Mouse (Mus musculus): ENCODE measurements around the gene Mrpl33. TPM values are rescaled to one million over a fixed set of nuclear protein-coding genes. Genes with fewer than 3 reads are reported as not detected.

The Mrpl33 gene
- polyA plus RNA-seq, 1 experiment from 2014 or later, result 82.1 TPM

GRCm38 (mm10) chr5:31640542-31640941 is 43.8 kb downstream of the Mrpl33 start:
- no peak overlapping the region for H3K27ac ChIP-seq
- H3K4me3 ChIP-seq (ENCODE audit: inconsistent target), result no peak overlapping the region
- 0 out of 2 replicates have a peak, but pooled peaks cover under 1% of the 10 kb centered on the region for H3K36me3 ChIP-seq (ENCODE audit: inconsistent target)
- 20% methylated on average over 2 of the region's 2 CpGs for WGBS (ENCODE audit: missing documents)
- no peaks in the 10 kb centered on the region for H3K79me2 ChIP-seq (ENCODE audit: inconsistent target)

GRCm38 (mm10) chr5:31642300-31642699 is 45.6 kb downstream of the Mrpl33 start:
- H3K36me3 ChIP-seq (ENCODE audit: inconsistent target), result peaks cover 11% of the 10 kb centered on the region; the same call in 1 of the 2 replicates
- H3K79me2 ChIP-seq (ENCODE audit: inconsistent target), result no peaks in the 10 kb centered on the region
- H3K4me3 ChIP-seq (ENCODE audit: inconsistent target), result no peak overlapping the region
- no peak overlapping the region for H3K27ac ChIP-seq
- WGBS (ENCODE audit: missing documents), result 90% methylated on average over 3 of the region's 3 CpGs

GRCm38 (mm10) chr5:31644272-31644671 is 47.5 kb downstream of the Mrpl33 start:
- H3K4me3 ChIP-seq (ENCODE audit: inconsistent target), result no peak overlapping the region
- 91% methylated on average over 4 of the region's 4 CpGs for WGBS (ENCODE audit: missing documents)
- H3K27ac ChIP-seq, result no peak overlapping the region
- H3K79me2 ChIP-seq (ENCODE audit: inconsistent target), result no peaks in the 10 kb centered on the region
- peaks cover 11% of the 10 kb centered on the region; the same call in 1 of the 2 replicates for H3K36me3 ChIP-seq (ENCODE audit: inconsistent target)

GRCm38 (mm10) chr5:31644847-31645246 is 48.1 kb downstream of the Mrpl33 start:
- Histone ChIP-seq H3K79me2 (ENCODE audit: inconsistent target) (no peaks in the 10 kb centered on the region), H3K27ac (no peak overlapping the region)
- WGBS (ENCODE audit: missing documents), result 90% methylated on average over 6 of the region's 6 CpGs

GRCm38 (mm10) chr5:31645798-31646197 is 49.1 kb downstream of the Mrpl33 start:
- H3K36me3 ChIP-seq (ENCODE audit: inconsistent target), result peaks cover 15% of the 10 kb centered on the region; the same call in 1 of the 2 replicates
- no peaks in the 10 kb centered on the region for H3K79me2 ChIP-seq (ENCODE audit: inconsistent target)
- 94% methylated on average over 6 of the region's 6 CpGs for WGBS (ENCODE audit: missing documents)
- H3K4me3 ChIP-seq (ENCODE audit: inconsistent target), result no peak overlapping the region
- no peak overlapping the region for H3K27ac ChIP-seq

More at GRCm38 (mm10) chr5:31644847-31645246, 48.1 kb downstream of the Mrpl33 start:
- Histone ChIP-seq H3K36me3 (ENCODE audit: inconsistent target) (peaks cover 14% of the 10 kb centered on the region; the same call in 1 of the 2 replicates), H3K4me3 (ENCODE audit: inconsistent target) (no peak overlapping the region)

GRCm38 (mm10) chr5:31646574-31646973 is 49.8 kb downstream of the Mrpl33 start:
- 87% methylated on average over 6 of the region's 6 CpGs for WGBS (ENCODE audit: missing documents)
- no peak overlapping the region for H3K4me3 ChIP-seq (ENCODE audit: inconsistent target)
- peaks cover 15% of the 10 kb centered on the region; the same call in 1 of the 2 replicates for H3K36me3 ChIP-seq (ENCODE audit: inconsistent target)
- no peaks in the 10 kb centered on the region for H3K79me2 ChIP-seq (ENCODE audit: inconsistent target)
- no peak overlapping the region for H3K27ac ChIP-seq

GRCm38 (mm10) chr5:31647327-31647726 is 50.6 kb downstream of the Mrpl33 start:
- H3K27ac ChIP-seq, result no peak overlapping the region
- no peaks in the 10 kb centered on the region for H3K79me2 ChIP-seq (ENCODE audit: inconsistent target)
- H3K36me3 ChIP-seq (ENCODE audit: inconsistent target), result peaks cover 15% of the 10 kb centered on the region; the same call in 1 of the 2 replicates
- WGBS (ENCODE audit: missing documents), result 71% methylated on average over 1 of the region's 2 CpGs
- no peak overlapping the region for H3K4me3 ChIP-seq (ENCODE audit: inconsistent target)

- H3K36me3 ChIP-seq (ENCODE audit: inconsistent target), result peaks cover 15% of the 10 kb centered on the region; the same call in 1 of the 2 replicates
- no peak overlapping the region for H3K27ac ChIP-seq
- no peak overlapping the region for H3K4me3 ChIP-seq (ENCODE audit: inconsistent target)
- H3K79me2 ChIP-seq (ENCODE audit: inconsistent target), result no peaks in the 10 kb centered on the region
- WGBS (ENCODE audit: missing documents), result 29% methylated on average over 2 of the region's 2 CpGs
Observed at GRCm38 (mm10) chr5:31650518-31651288, 54.0 kb downstream of the Mrpl33 start.

- Histone ChIP-seq H3K36me3 (ENCODE audit: inconsistent target) (peaks cover 16% of the 10 kb centered on the region; the same call in 1 of the 2 replicates), H3K27ac (no peak overlapping the region), H3K79me2 (ENCODE audit: inconsistent target) (no peaks in the 10 kb centered on the region), H3K4me3 (ENCODE audit: inconsistent target) (no peak overlapping the region)
- 94% methylated on average over 1 of the region's 1 CpGs for WGBS (ENCODE audit: missing documents)
Observed at GRCm38 (mm10) chr5:31655688-31656190, 59.0 kb downstream of the Mrpl33 start.

- Histone ChIP-seq H3K27ac (no peak overlapping the region), H3K79me2 (ENCODE audit: inconsistent target) (no peaks in the 10 kb centered on the region), H3K36me3 (ENCODE audit: inconsistent target) (no peaks in the 10 kb centered on the region; the same call in 1 of the 2 replicates), H3K4me3 (ENCODE audit: inconsistent target) (no peak overlapping the region)
- 77% methylated on average over 1 of the region's 1 CpGs for WGBS (ENCODE audit: missing documents)
Observed at GRCm38 (mm10) chr5:31666176-31666575, 69.4 kb downstream of the Mrpl33 start.

GRCm38 (mm10) chr5:31668325-31668968 is 71.7 kb downstream of the Mrpl33 start:
- Histone ChIP-seq H3K36me3 (ENCODE audit: inconsistent target) (no peaks in the 10 kb centered on the region; the same call in 1 of the 2 replicates), H3K79me2 (ENCODE audit: inconsistent target) (no peaks in the 10 kb centered on the region), H3K27ac (no peak overlapping the region), H3K4me3 (ENCODE audit: inconsistent target) (no peak overlapping the region)
- WGBS (ENCODE audit: missing documents), result 97% methylated on average over 13 of the region's 13 CpGs

GRCm38 (mm10) chr5:31669984-31670383 is 73.2 kb downstream of the Mrpl33 start:
- no peak overlapping the region for H3K4me3 ChIP-seq (ENCODE audit: inconsistent target)
- no peak overlapping the region for H3K27ac ChIP-seq
- no peaks in the 10 kb centered on the region; the same call in 1 of the 2 replicates for H3K36me3 ChIP-seq (ENCODE audit: inconsistent target)
- 94% methylated on average over 5 of the region's 5 CpGs for WGBS (ENCODE audit: missing documents)
- H3K79me2 ChIP-seq (ENCODE audit: inconsistent target), result no peaks in the 10 kb centered on the region

- Histone ChIP-seq H3K27ac (no peak overlapping the region), H3K36me3 (ENCODE audit: inconsistent target) (no peaks in the 10 kb centered on the region; the same call in 1 of the 2 replicates), H3K4me3 (ENCODE audit: inconsistent target) (no peak overlapping the region), H3K79me2 (ENCODE audit: inconsistent target) (no peaks in the 10 kb centered on the region)
- 56% methylated on average over 2 of the region's 2 CpGs for WGBS (ENCODE audit: missing documents)
Observed at GRCm38 (mm10) chr5:31671137-31671536, 74.4 kb downstream of the Mrpl33 start.

GRCm38 (mm10) chr5:31673431-31673830 is 76.7 kb downstream of the Mrpl33 start:
- H3K36me3 ChIP-seq (ENCODE audit: inconsistent target), result no peaks in the 10 kb centered on the region; the same call in 1 of the 2 replicates
- 94% methylated on average over 2 of the region's 2 CpGs for WGBS (ENCODE audit: missing documents)
- H3K79me2 ChIP-seq (ENCODE audit: inconsistent target), result no peaks in the 10 kb centered on the region
- H3K27ac ChIP-seq, result no peak overlapping the region
- H3K4me3 ChIP-seq (ENCODE audit: inconsistent target), result no peak overlapping the region

- Histone ChIP-seq H3K4me3 (ENCODE audit: inconsistent target) (no peak overlapping the region), H3K27ac (no peak overlapping the region), H3K36me3 (ENCODE audit: inconsistent target) (no peaks in the 10 kb centered on the region), H3K79me2 (ENCODE audit: inconsistent target) (no peaks in the 10 kb centered on the region)
- 91% methylated on average over 1 of the region's 1 CpGs for WGBS (ENCODE audit: missing documents)
Observed at GRCm38 (mm10) chr5:31678000-31678399, 81.3 kb downstream of the Mrpl33 start.

Data from macrophage (primary cell).